Mouse (Mus musculus): ENCODE measurements around the gene 4921504E06Rik. TPM values are rescaled to one million over a fixed set of nuclear protein-coding genes. Genes with fewer than 3 reads are reported as not detected.

4921504E06Rik gene
- total and polyA plus RNA-seq, 3 experiments = not detected

DNA sequence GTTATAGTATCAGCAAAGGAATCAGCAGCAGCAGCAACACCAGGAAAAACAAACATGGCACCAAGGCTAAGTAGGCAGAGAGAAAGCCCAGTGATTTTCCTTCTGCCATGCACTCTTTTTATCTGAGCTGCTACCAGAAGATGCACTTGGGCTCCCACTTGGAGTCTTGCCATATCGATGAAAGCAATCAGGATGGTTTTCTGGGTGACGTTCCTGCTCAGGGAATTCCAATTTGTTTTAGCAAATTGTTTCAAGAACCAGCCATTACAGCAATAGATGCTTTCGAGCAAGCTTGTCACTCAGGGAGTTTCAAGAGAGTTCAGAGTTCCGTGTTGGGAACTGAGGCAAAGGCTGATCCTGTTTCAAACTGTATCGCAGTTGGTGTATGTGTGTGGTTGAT, 47.1 kb upstream of the 4921504E06Rik start (continued):
- TF ChIP-seq MXI1 (IDR thresholded peaks at IDR 0.05; ENCODE audit: low read depth, low read length) (no peak), MAFK (IDR thresholded peaks at IDR 0.05; ENCODE audit: borderline replicate concordance, low read depth, low read length) (no peak)

DNA sequence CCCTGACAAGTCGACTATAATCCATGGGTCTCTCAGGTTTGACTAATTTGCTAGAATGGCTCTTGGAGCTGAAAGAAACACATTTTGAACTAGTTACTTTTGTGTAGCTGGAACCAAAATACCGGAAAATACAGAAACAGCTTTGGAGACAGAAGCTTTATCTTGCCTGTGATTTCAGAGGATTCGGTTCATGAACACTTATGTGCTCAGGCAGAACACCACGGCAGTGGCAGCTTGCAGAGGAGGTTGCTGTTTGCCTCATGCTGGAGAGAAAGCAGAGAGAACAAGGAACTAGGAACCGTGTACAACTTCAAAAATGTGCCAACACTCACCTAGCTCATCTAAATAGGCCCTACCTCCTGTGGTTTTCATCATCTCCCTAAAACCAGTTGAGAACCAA, 46.1 kb upstream of the 4921504E06Rik start:
- H3K9me3 ChIP-seq (replicated peaks; ENCODE audit: insufficient read depth, low read length) = no peaks in the 10 kb centered on the region
- no peaks in the 10 kb centered on the region for H3K36me3 ChIP-seq (ENCODE audit: control insufficient read depth in 1 of 2, insufficient read depth in 2 of 2, low read length in 2 of 2)
- H3K4me3 ChIP-seq (ENCODE audit: control insufficient read depth in 1 of 2, insufficient read depth in 1 of 2, low read depth in 2 of 2, low read length in 2 of 2) = no peak overlapping the region
- no peak overlapping the region for H3K9ac ChIP-seq (ENCODE audit: control insufficient read depth, low read depth, low read length, poor library complexity, severe bottlenecking)
- no peak for TF ChIP-seq GABPA (IDR thresholded peaks at IDR 0.05; ENCODE audit: low read depth, low read length)
- TF ChIP-seq MYC (IDR thresholded peaks at IDR 0.05; ENCODE audit: low read depth, low read length) = no peak
- no peak for TF ChIP-seq TCF12 (IDR thresholded peaks at IDR 0.05; ENCODE audit: low read depth, low read length)
- no peak for TF ChIP-seq MXI1 (IDR thresholded peaks at IDR 0.05; ENCODE audit: low read depth, low read length)
- TF ChIP-seq MAZ (IDR thresholded peaks at IDR 0.05; ENCODE audit: low read depth, low read length) = no peak
- TF ChIP-seq NELFE (IDR thresholded peaks at IDR 0.05; ENCODE audit: low read depth, low read length) = no peak
- no peak for TF ChIP-seq BHLHE40 (IDR thresholded peaks at IDR 0.05; ENCODE audit: borderline replicate concordance, low read depth, low read length)
- no peak for TF ChIP-seq ZKSCAN1 (IDR thresholded peaks at IDR 0.05; ENCODE audit: low read depth, low read length)
- no peak for TF ChIP-seq MYB (IDR thresholded peaks at IDR 0.05; ENCODE audit: low read depth, low read length)
- no peaks in the 10 kb centered on the region; a peak in 2 of 4 replicates for H3K27me3 ChIP-seq (ENCODE audit: control insufficient read depth in 1 of 2, insufficient read depth in 2 of 2, low read length in 2 of 2)
- no peak overlapping the region for H3K27ac ChIP-seq (ENCODE audit: control insufficient read depth, low read depth, low read length)
- no peak for DNase-seq (ENCODE audit: low read depth, low spot score)
- no peaks in the 10 kb centered on the region for H3K4me1 ChIP-seq (ENCODE audit: control insufficient read depth in 1 of 2, insufficient read depth in 2 of 2, low read length in 2 of 2)
- H3K79me2 ChIP-seq (ENCODE audit: control insufficient read depth, insufficient read depth, low read length, poor library complexity) = no peaks in the 10 kb centered on the region

DNA sequence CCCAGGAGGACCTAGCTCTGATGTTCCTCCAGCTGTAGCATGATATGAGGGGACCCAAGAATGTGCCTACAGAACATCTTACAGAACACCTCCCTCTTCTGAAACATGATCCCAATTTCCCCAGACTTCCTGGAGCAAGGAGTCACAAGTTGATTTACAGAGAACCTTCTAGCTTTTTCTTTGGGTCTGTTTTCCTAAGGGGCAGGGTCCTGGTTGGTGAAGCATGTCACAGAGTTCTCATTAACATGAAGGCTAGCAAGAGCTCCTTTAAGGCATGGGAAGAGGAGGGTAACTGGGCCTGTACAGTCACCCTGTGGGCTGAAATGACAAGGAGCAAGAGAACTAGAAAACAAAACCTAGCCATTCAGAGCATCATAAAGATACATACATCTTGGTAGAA, 43.3 kb upstream of the 4921504E06Rik start:
- no peak overlapping the region for H3K27ac ChIP-seq (ENCODE audit: control insufficient read depth, low read depth, low read length)
- DNase-seq (ENCODE audit: low read depth, low spot score) = no peak
- TF ChIP-seq CHD1 (IDR thresholded peaks at IDR 0.05; ENCODE audit: low read depth, low read length) = no peak
- no peak for TF ChIP-seq ZMIZ1 (IDR thresholded peaks at IDR 0.05; ENCODE audit: low read depth, low read length)
- no peak for TF ChIP-seq SIN3A (IDR thresholded peaks at IDR 0.05; ENCODE audit: low read length)
- TF ChIP-seq ETS1 (IDR thresholded peaks at IDR 0.05; ENCODE audit: low read depth, low read length) = no peak
- TF ChIP-seq E2F4 (IDR thresholded peaks at IDR 0.05; ENCODE audit: borderline replicate concordance, low read depth, low read length) = no peak
- no peak for TF ChIP-seq TCF12 (IDR thresholded peaks at IDR 0.05; ENCODE audit: low read depth, low read length)
- no peak for TF ChIP-seq SMC3 (IDR thresholded peaks at IDR 0.05; ENCODE audit: low read depth, low read length)
- no peaks in the 10 kb centered on the region for H3K36me3 ChIP-seq (ENCODE audit: control insufficient read depth in 1 of 2, insufficient read depth in 2 of 2, low read length in 2 of 2)
- no peaks in the 10 kb centered on the region for H3K79me2 ChIP-seq (ENCODE audit: control insufficient read depth, insufficient read depth, low read length, poor library complexity)
- H3K9ac ChIP-seq (ENCODE audit: control insufficient read depth, low read depth, low read length, poor library complexity, severe bottlenecking) = no peak overlapping the region
- no peaks in the 10 kb centered on the region for H3K9me3 ChIP-seq (replicated peaks; ENCODE audit: insufficient read depth, low read length)
- H3K4me3 ChIP-seq (ENCODE audit: control insufficient read depth in 1 of 2, insufficient read depth in 1 of 2, low read depth in 2 of 2, low read length in 2 of 2) = no peak overlapping the region
- no peaks in the 10 kb centered on the region for H3K4me1 ChIP-seq (ENCODE audit: control insufficient read depth in 1 of 2, insufficient read depth in 2 of 2, low read length in 2 of 2)
- H3K27me3 ChIP-seq (ENCODE audit: control insufficient read depth in 1 of 2, insufficient read depth in 2 of 2, low read length in 2 of 2) = no peaks in the 10 kb centered on the region; a peak in 2 of 4 replicates

Data from MEL (cell line).